Mouse (Mus musculus): ENCODE measurements around the gene Nfkb2. TPM values are rescaled to one million over a fixed set of nuclear protein-coding genes. Genes with fewer than 3 reads are reported as not detected.

Nfkb2 gene
- polyA plus RNA-seq, 1 experiment, result 122 TPM

DNA sequence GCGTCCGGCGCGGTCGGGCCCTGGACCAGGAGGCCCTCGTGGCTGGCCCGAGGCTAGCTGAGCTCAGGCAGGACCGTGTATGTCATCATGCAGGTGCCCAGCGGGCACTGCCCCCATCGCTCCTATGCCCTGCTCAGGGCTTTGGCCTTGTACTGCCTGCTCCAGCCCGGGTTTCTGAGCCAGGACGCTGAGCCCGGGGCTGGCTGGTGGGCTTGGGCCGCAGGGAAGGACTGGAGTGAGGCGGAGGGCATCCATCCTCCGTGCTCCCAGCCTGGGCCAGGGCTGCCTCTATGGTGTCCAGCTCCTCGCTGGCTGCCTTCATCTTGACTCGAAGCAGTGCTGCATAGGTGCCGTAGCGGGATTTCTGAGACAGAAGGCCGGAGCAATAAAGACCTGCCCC is 8.4 kb downstream of the Nfkb2 start:
- Histone ChIP-seq H3K36me3 (ENCODE audit: control insufficient read depth, insufficient read depth, low read length) (peaks cover 17% of the 10 kb centered on the region; the same call in 1 of the 2 replicates), H3K4me1 (replicated peaks; ENCODE audit: control insufficient read depth, insufficient read depth, low read length) (peaks cover 9% of the 10 kb centered on the region), H3K4me3 (ENCODE audit: control insufficient read depth, insufficient read depth, low read length) (no peak overlapping the region), H3K27me3 (ENCODE audit: control insufficient read depth, insufficient read depth, low read length) (peaks cover 12% of the 10 kb centered on the region; the same call in 1 of the 2 replicates), H3K27ac (ENCODE audit: control insufficient read depth, insufficient read depth, low read length) (no peak overlapping the region)
- WGBS, result 95% methylated on average over 21 of the region's 21 CpGs
- DNase-seq, result peak; percentile 1
- TF ChIP-seq CTCF (IDR thresholded peaks at IDR 0.05; ENCODE audit: borderline replicate concordance, control insufficient read depth, extremely low read depth, insufficient read depth, low read length, poor library complexity), result no peak
- TF ChIP-seq POLR2A (IDR thresholded peaks at IDR 0.05; ENCODE audit: control insufficient read depth, extremely low read depth, insufficient read depth, low read length, poor library complexity), result no peak

DNA sequence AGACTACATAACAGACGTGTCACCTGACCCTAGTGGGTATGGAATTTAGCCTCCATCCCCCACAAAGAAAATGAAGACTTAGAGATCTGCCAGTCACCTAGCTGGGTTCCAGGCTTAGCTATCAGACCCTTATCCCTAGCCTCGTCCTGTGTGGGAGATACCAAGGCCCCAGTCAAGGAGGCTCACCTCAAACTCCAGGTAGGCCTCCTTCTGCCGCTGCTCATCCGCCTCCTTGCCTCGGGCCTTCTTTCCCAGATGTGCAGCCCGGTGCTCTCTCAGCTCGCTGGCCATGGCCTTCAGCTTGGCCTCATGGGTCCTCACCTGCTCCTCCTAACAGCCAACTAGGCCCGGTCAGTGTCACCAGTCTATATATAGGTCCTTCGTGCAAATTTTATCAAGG is 9.0 kb downstream of the Nfkb2 start:
- peaks cover 17% of the 10 kb centered on the region; the same call in 1 of the 2 replicates for H3K36me3 ChIP-seq (ENCODE audit: control insufficient read depth, insufficient read depth, low read length)
- peaks cover 14% of the 10 kb centered on the region for H3K27me3 ChIP-seq (ENCODE audit: control insufficient read depth, insufficient read depth, low read length)
- H3K4me3 ChIP-seq (ENCODE audit: control insufficient read depth, insufficient read depth, low read length), result no peak overlapping the region
- H3K27ac ChIP-seq (ENCODE audit: control insufficient read depth, insufficient read depth, low read length), result no peak overlapping the region
- WGBS, result 96% methylated on average over 9 of the region's 9 CpGs
- TF ChIP-seq CTCF (IDR thresholded peaks at IDR 0.05; ENCODE audit: borderline replicate concordance, control insufficient read depth, extremely low read depth, insufficient read depth, low read length, poor library complexity) (no peak), POLR2A (IDR thresholded peaks at IDR 0.05; ENCODE audit: control insufficient read depth, extremely low read depth, insufficient read depth, low read length, poor library complexity) (no peak)
- peak; percentile 0 for DNase-seq
- peaks cover 13% of the 10 kb centered on the region for H3K4me1 ChIP-seq (replicated peaks; ENCODE audit: control insufficient read depth, insufficient read depth, low read length)

DNA sequence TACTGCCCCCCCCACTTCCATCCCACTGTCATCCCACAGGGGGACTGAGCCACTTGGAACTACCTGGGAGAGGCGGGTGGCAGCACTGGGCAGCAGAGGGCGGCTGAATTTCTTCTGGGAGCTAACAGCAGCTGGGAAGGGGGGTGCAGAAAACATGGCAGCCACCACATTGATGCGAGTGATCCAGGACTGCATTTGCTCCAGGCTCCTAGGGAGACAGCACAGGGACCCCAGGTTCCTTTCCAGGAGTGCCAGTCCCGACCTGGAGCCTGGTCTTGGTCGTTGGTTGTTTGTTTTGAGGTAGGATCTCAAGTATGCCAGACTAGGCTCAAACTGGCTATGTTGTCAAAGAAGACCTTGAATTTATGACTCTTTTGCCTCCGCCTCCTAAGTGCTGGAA is 9.5 kb downstream of the Nfkb2 start:
- WGBS, result 94% methylated on average over 6 of the region's 6 CpGs
- H3K4me1 ChIP-seq (replicated peaks; ENCODE audit: control insufficient read depth, insufficient read depth, low read length), result peaks cover 12% of the 10 kb centered on the region
- H3K27ac ChIP-seq (ENCODE audit: control insufficient read depth, insufficient read depth, low read length), result no peak overlapping the region
- H3K36me3 ChIP-seq (ENCODE audit: control insufficient read depth, insufficient read depth, low read length), result peaks cover 17% of the 10 kb centered on the region; the same call in 1 of the 2 replicates
- no peak for DNase-seq
- H3K4me3 ChIP-seq (ENCODE audit: control insufficient read depth, insufficient read depth, low read length), result no peak overlapping the region
- TF ChIP-seq CTCF (IDR thresholded peaks at IDR 0.05; ENCODE audit: borderline replicate concordance, control insufficient read depth, extremely low read depth, insufficient read depth, low read length, poor library complexity), result no peak
- TF ChIP-seq POLR2A (IDR thresholded peaks at IDR 0.05; ENCODE audit: control insufficient read depth, extremely low read depth, insufficient read depth, low read length, poor library complexity), result no peak
- H3K27me3 ChIP-seq (ENCODE audit: control insufficient read depth, insufficient read depth, low read length), result peaks cover 18% of the 10 kb centered on the region

DNA sequence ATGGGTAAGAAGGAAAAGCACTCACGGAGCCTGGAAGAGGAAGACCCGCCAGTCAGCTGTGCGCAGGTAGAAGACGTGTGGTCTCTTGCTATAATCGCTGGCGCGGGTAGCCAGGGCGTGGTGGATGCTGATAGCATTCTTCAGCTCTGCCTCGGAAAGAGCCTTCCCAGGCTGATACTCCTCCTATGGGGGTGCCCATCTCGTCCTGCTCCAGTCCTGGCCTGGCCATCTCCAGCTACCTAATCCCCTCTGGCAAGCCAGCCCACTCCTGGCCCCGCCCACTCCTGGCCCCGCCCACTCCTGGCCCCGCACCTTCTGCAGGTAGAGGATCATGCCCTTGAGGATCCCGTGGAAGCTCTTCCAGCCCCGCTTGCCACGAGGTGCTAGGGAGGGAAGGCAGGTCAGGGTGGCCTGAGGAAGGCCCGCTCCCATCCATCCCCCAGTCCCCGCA is 10.1 kb downstream of the Nfkb2 start:
- no peak for TF ChIP-seq CTCF (IDR thresholded peaks at IDR 0.05; ENCODE audit: borderline replicate concordance, control insufficient read depth, extremely low read depth, insufficient read depth, low read length, poor library complexity)
- TF ChIP-seq POLR2A (IDR thresholded peaks at IDR 0.05; ENCODE audit: control insufficient read depth, extremely low read depth, insufficient read depth, low read length, poor library complexity), result no peak
- Histone ChIP-seq H3K27ac (ENCODE audit: control insufficient read depth, insufficient read depth, low read length) (no peak overlapping the region), H3K4me3 (ENCODE audit: control insufficient read depth, insufficient read depth, low read length) (no peak overlapping the region), H3K27me3 (ENCODE audit: control insufficient read depth, insufficient read depth, low read length) (peaks cover 24% of the 10 kb centered on the region), H3K36me3 (ENCODE audit: control insufficient read depth, insufficient read depth, low read length) (peaks cover 17% of the 10 kb centered on the region; the same call in 1 of the 2 replicates), H3K4me1 (replicated peaks; ENCODE audit: control insufficient read depth, insufficient read depth, low read length) (peaks cover 9% of the 10 kb centered on the region)
- 53% methylated on average over 18 of the region's 18 CpGs for WGBS
- DNase-seq, result no peak

DNA sequence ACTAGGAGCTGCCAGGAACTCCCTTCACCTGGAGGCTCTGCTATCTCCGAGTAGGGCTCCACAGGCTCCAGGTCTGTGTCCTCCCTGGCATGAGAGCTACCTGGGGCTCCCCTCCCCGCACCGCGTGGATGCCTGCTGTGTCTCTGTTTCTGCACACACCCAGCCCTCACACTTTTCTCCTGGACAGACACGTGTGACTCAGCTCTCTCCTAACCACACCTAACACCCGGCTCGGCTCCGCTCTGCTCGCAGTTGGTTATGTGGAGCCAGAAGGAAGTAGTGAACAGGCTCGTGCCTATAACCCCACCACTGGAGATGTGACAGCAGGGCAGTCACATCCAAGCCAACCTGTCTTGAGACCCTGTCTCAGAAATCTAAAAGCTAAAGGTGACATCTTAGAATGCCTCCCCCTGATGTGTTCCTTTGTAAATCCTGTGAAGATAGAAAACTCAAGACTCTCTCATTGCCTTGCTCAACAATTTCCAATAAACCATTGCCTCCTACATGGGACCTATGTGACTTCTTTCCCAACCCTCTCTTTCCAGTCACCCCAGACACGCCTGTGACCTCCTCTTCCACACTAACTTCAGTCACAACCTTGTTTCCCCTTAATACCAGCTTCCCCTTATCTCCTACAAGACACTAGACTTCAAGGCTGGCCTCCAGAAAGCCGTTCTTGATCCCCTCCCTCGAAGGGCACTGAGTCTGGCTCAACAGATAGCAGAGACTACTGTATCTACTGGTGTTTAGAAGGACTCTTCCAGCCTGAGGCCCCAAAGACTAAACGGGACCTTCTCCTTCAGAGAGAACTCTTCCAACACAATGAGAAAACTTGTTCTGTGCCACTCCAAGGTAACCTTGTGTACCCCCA is 11.0 kb downstream of the Nfkb2 start:
- 9% methylated on average over 14 of the region's 14 CpGs for WGBS
- no peak overlapping the region for H3K27ac ChIP-seq (ENCODE audit: control insufficient read depth, insufficient read depth, low read length)
- DNase-seq, result no peak
- TF ChIP-seq CTCF (IDR thresholded peaks at IDR 0.05; ENCODE audit: borderline replicate concordance, control insufficient read depth, extremely low read depth, insufficient read depth, low read length, poor library complexity) (no peak), POLR2A (IDR thresholded peaks at IDR 0.05; ENCODE audit: control insufficient read depth, extremely low read depth, insufficient read depth, low read length, poor library complexity) (no peak)
- H3K27me3 ChIP-seq (ENCODE audit: control insufficient read depth, insufficient read depth, low read length), result peaks cover 30% of the 10 kb centered on the region
- H3K36me3 ChIP-seq (ENCODE audit: control insufficient read depth, insufficient read depth, low read length), result peaks cover 17% of the 10 kb centered on the region; the same call in 1 of the 2 replicates
- no peak overlapping the region for H3K4me3 ChIP-seq (ENCODE audit: control insufficient read depth, insufficient read depth, low read length)
- peaks cover 9% of the 10 kb centered on the region for H3K4me1 ChIP-seq (replicated peaks; ENCODE audit: control insufficient read depth, insufficient read depth, low read length)

DNA sequence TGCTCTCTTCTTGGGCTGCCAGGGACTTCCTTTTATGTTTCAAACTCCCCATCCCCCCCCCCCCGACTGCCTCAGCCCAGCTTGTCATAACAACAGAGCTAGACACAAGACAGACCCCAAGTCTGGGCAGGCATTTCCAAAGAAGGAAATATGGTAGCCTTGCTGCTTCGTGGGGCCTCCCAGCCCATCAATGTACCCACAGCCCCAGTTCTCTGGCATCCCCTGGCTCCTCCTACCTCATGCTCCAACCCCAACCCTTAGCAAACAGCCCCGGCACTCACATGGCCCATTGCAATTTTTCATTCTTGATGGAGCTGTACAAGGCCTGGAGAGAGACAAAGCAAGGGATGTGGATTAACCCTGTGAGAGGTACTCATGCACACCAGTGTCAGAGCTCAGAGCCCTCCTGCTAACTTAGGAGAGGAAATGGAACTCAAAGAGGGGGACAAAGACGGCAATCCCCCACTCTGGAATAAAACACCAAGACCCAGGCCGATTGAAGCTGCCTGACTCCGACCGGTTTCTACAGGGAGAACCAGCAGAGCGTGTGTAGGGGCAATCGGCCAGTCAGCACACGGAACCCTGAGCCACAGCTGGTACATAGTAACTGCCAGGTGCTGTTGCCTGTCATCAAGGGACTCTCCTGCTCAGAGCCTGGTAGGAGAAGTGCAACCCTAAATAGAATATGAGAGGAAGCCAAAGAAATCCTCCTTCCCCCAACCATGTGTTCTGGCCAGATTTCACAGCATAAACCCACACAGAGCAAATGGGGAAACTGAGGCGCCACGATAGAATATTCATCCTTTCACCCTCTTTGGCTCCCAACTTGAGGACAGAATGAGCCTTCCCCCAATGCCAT is 11.9 kb downstream of the Nfkb2 start:
- TF ChIP-seq CTCF (IDR thresholded peaks at IDR 0.05; ENCODE audit: borderline replicate concordance, control insufficient read depth, extremely low read depth, insufficient read depth, low read length, poor library complexity) (no peak), POLR2A (IDR thresholded peaks at IDR 0.05; ENCODE audit: control insufficient read depth, extremely low read depth, insufficient read depth, low read length, poor library complexity) (no peak)
- 58% methylated on average over 12 of the region's 12 CpGs for WGBS
- Histone ChIP-seq H3K4me3 (ENCODE audit: control insufficient read depth, insufficient read depth, low read length) (no peak overlapping the region), H3K4me1 (replicated peaks; ENCODE audit: control insufficient read depth, insufficient read depth, low read length) (peaks cover 9% of the 10 kb centered on the region), H3K27me3 (ENCODE audit: control insufficient read depth, insufficient read depth, low read length) (peaks cover 31% of the 10 kb centered on the region), H3K27ac (ENCODE audit: control insufficient read depth, insufficient read depth, low read length) (no peak overlapping the region), H3K36me3 (ENCODE audit: control insufficient read depth, insufficient read depth, low read length) (peaks cover 9% of the 10 kb centered on the region; the same call in 1 of the 2 replicates)
- no peak for DNase-seq

Data from thymus, adult 2 months (tissue).